Comparison of ENCODE assay signal across 8 mouse cellular contexts in genomic region chr6:134928889-134929310, GRCm38 (mm10). TPM values are rescaled to one million over a fixed set of nuclear protein-coding genes. Genes with fewer than 3 reads are reported as not detected.
DNase-seq lines count a peak whose midpoint lies in the region; ATAC-seq and TF ChIP-seq lines count a peak whose summit lies in the region.

No protein-coding gene starts in this region.

- ATAC-seq in lung, embryonic 14.5 days (ENCODE audit: insufficient read depth), result peak; percentile 46
- ATAC-seq in limb, embryonic 11.5 days (ENCODE audit: insufficient number of reproducible peaks, low FRiP score, low TSS enrichment, low read depth), result peak; percentile 27
- ATAC-seq in midbrain, embryonic 14.5 days (ENCODE audit: low FRiP score, low TSS enrichment), result peak; percentile 25

- H3K27ac ChIP-seq in lung, embryonic 14.5 days (ENCODE audit: low read depth), result peak overlapping the region; percentile 100
- H3K27ac ChIP-seq in embryonic facial prominence, embryonic 10.5 days (replicated peaks), result peak overlapping the region; percentile 98
- 0 out of 2 replicates have a peak overlapping the region, but pooled peaks have one; percentile 49 for H3K27ac ChIP-seq in limb, embryonic 11.5 days (replicated peaks; ENCODE audit: low read depth, low read length)
- 0 out of 2 replicates have a peak overlapping the region, but pooled peaks have one; percentile 49 for H3K27ac ChIP-seq in midbrain, embryonic 14.5 days (replicated peaks; ENCODE audit: low read depth, low read length)

- WGBS in lung, embryonic 14.5 days, result 1% methylated on average over 15 of the region's 15 CpGs
- 1% methylated on average over 15 of the region's 15 CpGs for WGBS in embryonic facial prominence, embryonic 10.5 days
- WGBS in limb, embryonic 11.5 days, result 0% methylated on average over 15 of the region's 15 CpGs
- 1% methylated on average over 15 of the region's 15 CpGs for WGBS in midbrain, embryonic 14.5 days

- no peak for TF ChIP-seq CTCF in lung, embryonic 14.5 days (IDR thresholded peaks at IDR 0.05; ENCODE audit: low read depth)

- no peaks in the 10 kb centered on the region for H3K9me3 ChIP-seq in lung, embryonic 14.5 days (ENCODE audit: low read depth, low read length)
- no peaks in the 10 kb centered on the region for H3K9me3 ChIP-seq in embryonic facial prominence, embryonic 10.5 days
- no peaks in the 10 kb centered on the region for H3K9me3 ChIP-seq in limb, embryonic 11.5 days (ENCODE audit: control insufficient read depth, low read length)
- no peaks in the 10 kb centered on the region for H3K9me3 ChIP-seq in midbrain, embryonic 14.5 days (ENCODE audit: control insufficient read depth, low read length)

- DNase-seq in lung, embryonic 14.5 days, result no peak
- no peak for DNase-seq in lung, postnatal 14 days
- no peak for DNase-seq in embryonic facial prominence, embryonic 10.5 days (ENCODE audit: low spot score)
- DNase-seq in heart, postnatal 36 days, result peak; percentile 32 to 58
- DNase-seq in limb, embryonic 11.5 days (ENCODE audit: low spot score), result peak; percentile 63
- DNase-seq in midbrain, embryonic 14.5 days, result no peak
- DNase-seq in thymus, postnatal 4 days, result peak; percentile 60
- no peak for DNase-seq in left cerebral cortex, adult 8-10 months (ENCODE audit: low spot score in 2 of 2)

- H3K4me3 ChIP-seq in lung, embryonic 14.5 days (ENCODE audit: low read depth, low read length), result peak overlapping the region; percentile 58
- H3K4me3 ChIP-seq in embryonic facial prominence, embryonic 10.5 days, result peak overlapping the region; percentile 68
- H3K4me3 ChIP-seq in limb, embryonic 11.5 days (ENCODE audit: low read depth, low read length), result peak overlapping the region; percentile 41
- peak overlapping the region; percentile 55 for H3K4me3 ChIP-seq in midbrain, embryonic 14.5 days (replicated peaks; ENCODE audit: low read depth, low read length)

- intact Hi-C loops in heart, postnatal 36 days (cut with DNase I), result loop anchor here (1.0 to 10.0 kb wide), 3 partner anchors 9 to 1896 kb away; partner anchors contain the start of genes BC049715, Cdkn1b and Wbp11

- H3K27me3 ChIP-seq in lung, embryonic 14.5 days (ENCODE audit: insufficient read depth, low read length), result no peaks in the 10 kb centered on the region
- no peaks in the 10 kb centered on the region for H3K27me3 ChIP-seq in embryonic facial prominence, embryonic 10.5 days (replicated peaks; ENCODE audit: low read depth, poor library complexity, severe bottlenecking)
- no peaks in the 10 kb centered on the region for H3K27me3 ChIP-seq in limb, embryonic 11.5 days (ENCODE audit: control insufficient read depth, insufficient read depth, low read length)
- no peaks in the 10 kb centered on the region for H3K27me3 ChIP-seq in midbrain, embryonic 14.5 days (ENCODE audit: control insufficient read depth, insufficient read depth, low read length)

- peaks cover 1% of the 10 kb centered on the region; the same call in 1 of the 2 replicates for H3K36me3 ChIP-seq in lung, embryonic 14.5 days (ENCODE audit: insufficient read depth)
- H3K36me3 ChIP-seq in embryonic facial prominence, embryonic 10.5 days (replicated peaks), result peaks cover 7% of the 10 kb centered on the region; the same call in 1 of the 2 replicates
- no peaks in the 10 kb centered on the region for H3K36me3 ChIP-seq in limb, embryonic 11.5 days (ENCODE audit: control insufficient read depth, insufficient read depth, low read length)
- H3K36me3 ChIP-seq in midbrain, embryonic 14.5 days (ENCODE audit: control insufficient read depth, insufficient read depth, low read length), result 0 out of 2 replicates have a peak, but pooled peaks cover 3% of the 10 kb centered on the region

- H3K4me1 ChIP-seq in lung, embryonic 14.5 days (ENCODE audit: insufficient read depth), result peaks cover 12% of the 10 kb centered on the region
- H3K4me1 ChIP-seq in embryonic facial prominence, embryonic 10.5 days, result peaks cover 51% of the 10 kb centered on the region
- H3K4me1 ChIP-seq in limb, embryonic 11.5 days (ENCODE audit: control insufficient read depth, insufficient read depth, low read length), result peaks cover 7% of the 10 kb centered on the region; the same call in 1 of the 2 replicates
- peaks cover 11% of the 10 kb centered on the region for H3K4me1 ChIP-seq in midbrain, embryonic 14.5 days (ENCODE audit: control insufficient read depth, insufficient read depth, low read length)

- peak overlapping the region; percentile 97 for H3K4me2 ChIP-seq in lung, embryonic 14.5 days
- H3K4me2 ChIP-seq in limb, embryonic 11.5 days (ENCODE audit: low read depth, severe bottlenecking), result peak overlapping the region; percentile 59
- peak overlapping the region; percentile 71 for H3K4me2 ChIP-seq in midbrain, embryonic 14.5 days (ENCODE audit: low read length)

- peak overlapping the region; percentile 89 for H3K9ac ChIP-seq in lung, embryonic 14.5 days
- peak overlapping the region; percentile 62 for H3K9ac ChIP-seq in limb, embryonic 11.5 days (ENCODE audit: low read length)
- peak overlapping the region; percentile 64; the same call in 1 of the 2 replicates for H3K9ac ChIP-seq in midbrain, embryonic 14.5 days (replicated peaks; ENCODE audit: low read length)

RNA-seq across cellular contexts. Expression of gene Cdkn1b, which starts 8.7 kb away (rescaled TPM):
- 12.0 and 13.9 TPM in 2 replicates for polyA plus RNA-seq in lung, embryonic 14.5 days (2014; fragmentation: Nextera tagmentation; extraction: Ambion mirVana)
- polyA plus RNA-seq in embryonic facial prominence, embryonic 10.5 days (2016; fragmentation: Nextera tagmentation; extraction: Ambion mirVana), result 15.3 and 16.7 TPM in 2 replicates
- total RNA-seq in heart, postnatal 36 days (2021), result 10 to 100 TPM; 50.9 to 53.6 TPM
- 13.7 and 16.1 TPM in 2 replicates for polyA plus RNA-seq in limb, embryonic 11.5 days (2014; fragmentation: Nextera tagmentation; extraction: Ambion mirVana)
- 29.9 TPM in 2 replicates for polyA plus RNA-seq in midbrain, embryonic 14.5 days (2014; fragmentation: Nextera tagmentation; extraction: Ambion mirVana)
- 10 to 100 TPM; 36.6 to 39.0 (median 37.9) TPM for total RNA-seq in left cerebral cortex, adult 8-10 months (2022)

RNA-seq across cellular contexts. Expression of gene Gpr19, which starts 30.5 kb away (rescaled TPM):
- polyA plus RNA-seq in lung, embryonic 14.5 days (2014; fragmentation: Nextera tagmentation; extraction: Ambion mirVana), result 9.6 and 10.8 TPM in 2 replicates
- 14.5 and 16.1 TPM in 2 replicates for polyA plus RNA-seq in embryonic facial prominence, embryonic 10.5 days (2016; fragmentation: Nextera tagmentation; extraction: Ambion mirVana)
- total RNA-seq in heart, postnatal 36 days (2021), result 1 to 10 TPM; 4.4 to 5.2 TPM
- polyA plus RNA-seq in limb, embryonic 11.5 days (2014; fragmentation: Nextera tagmentation; extraction: Ambion mirVana), result 8.9 and 9.8 TPM in 2 replicates
- polyA plus RNA-seq in midbrain, embryonic 14.5 days (2014; fragmentation: Nextera tagmentation; extraction: Ambion mirVana), result 43.0 and 46.7 TPM in 2 replicates
- 10 to 100 TPM; 22.9 to 26.3 (median 24.7) TPM for total RNA-seq in left cerebral cortex, adult 8-10 months (2022)

RNA-seq across cellular contexts. Expression of gene Apold1, which starts 52.6 kb away (rescaled TPM):
- polyA plus RNA-seq in lung, embryonic 14.5 days (2014; fragmentation: Nextera tagmentation; extraction: Ambion mirVana), result 0.43 and 0.83 TPM in 2 replicates
- polyA plus RNA-seq in embryonic facial prominence, embryonic 10.5 days (2016; fragmentation: Nextera tagmentation; extraction: Ambion mirVana), result 2.6 and 2.7 TPM in 2 replicates
- 10 to 100 TPM in 1 of 2 experiments, 1 to 10 TPM in 1; 5.1 to 15.6 TPM for total RNA-seq in heart, postnatal 36 days (2021)
- 3.0 and 3.4 TPM in 2 replicates for polyA plus RNA-seq in limb, embryonic 11.5 days (2014; fragmentation: Nextera tagmentation; extraction: Ambion mirVana)
- 3.9 and 4.3 TPM in 2 replicates for polyA plus RNA-seq in midbrain, embryonic 14.5 days (2014; fragmentation: Nextera tagmentation; extraction: Ambion mirVana)
- 1 to 10 TPM; 3.8 to 4.8 (median 3.9) TPM for total RNA-seq in left cerebral cortex, adult 8-10 months (2022)

Comparison
In these comparisons a context has a peak if more than half of its experiments do, and no peak if none do; other contexts are left out.
1. DNase-seq: peak in heart, postnatal 36 days (2 of 2), limb, embryonic 11.5 days (single experiment) and thymus, postnatal 4 days (single experiment); none in lung, embryonic 14.5 days (single experiment), lung, postnatal 14 days (single experiment), embryonic facial prominence, embryonic 10.5 days (single experiment), midbrain, embryonic 14.5 days (single experiment) and left cerebral cortex, adult 8-10 months (0 of 2).
2. H3K27ac ChIP-seq: peak in every context shown above with its lines; median percentile 100 in lung, embryonic 14.5 days; 98 in embryonic facial prominence, embryonic 10.5 days; 49 in limb, embryonic 11.5 days; 49 in midbrain, embryonic 14.5 days.
3. Peak in every context shown above with its lines, with median percentiles within 50 percentile points of each other: ATAC-seq, H3K4me2 ChIP-seq, H3K4me3 ChIP-seq and H3K9ac ChIP-seq.